Mouse (Mus musculus) midbrain, embryonic 10.5 days (tissue): ENCODE data around the gene Creb3l4. TPM values are rescaled to one million over a fixed set of nuclear protein-coding genes. Genes with fewer than 3 reads are reported as not detected.
"Not testable (repeated sequence)": the region's sequence is repeated elsewhere in the genome, so short reads cannot be mapped to it uniquely, and the experiment has no call there.

Source experiments
- DNase-seq: peaks from one replicate; pipeline ENCODE4 v3.0.0-alpha.2; 2017; ENCODE audit warnings: low spot score
- H3K27ac ChIP-seq: fragments of 300-500 bp; sonication (generic); replicated peaks from 2 replicates; pipeline ENCODE4 v1.5.1; 2016; ENCODE audit warnings: mild to moderate bottlenecking
- H3K27me3 ChIP-seq: fragments of 300-500 bp; sonication (generic); 2 replicates; pipeline ENCODE4 v1.6.1; 2016; ENCODE audit warnings: low read depth, mild to moderate bottlenecking; ENCODE audit not compliant: poor library complexity, severe bottlenecking
- H3K36me3 ChIP-seq: fragments of 300-500 bp; sonication (generic); 2 replicates; pipeline ENCODE4 v1.6.1; 2016; ENCODE audit warnings: mild to moderate bottlenecking, moderate library complexity
- H3K4me1 ChIP-seq: fragments of 300-500 bp; sonication (generic); 2 replicates; pipeline ENCODE4 v1.6.1; 2016
- H3K4me3 ChIP-seq: fragments of 300-500 bp; sonication (generic); 2 replicates; pipeline ENCODE4 v1.5.1; 2016; ENCODE audit warnings: mild to moderate bottlenecking, moderate library complexity
- H3K9me3 ChIP-seq: fragments of 300-500 bp; sonication (generic); replicated peaks from 2 replicates; pipeline ENCODE4 v1.6.1; 2016; ENCODE audit warnings: mild to moderate bottlenecking
- WGBS: fragments of 180-500 bp; shearing (Covaris S2); methylation state at CpG from one replicate; pipeline ENCODE4 v1.1.7; 2016; 5-methylcytosine and 5-hydroxymethylcytosine counted together
- polyA plus RNA-seq: library from polyadenylated mRNA; unstranded; fragments of >200 nt; fragmentation: Nextera tagmentation; extraction: Ambion mirVana; gene quantifications from 2 replicates; pipeline ENCODE4 v1.2.1, GENCODE M21; 2016

Gene Creb3l4
- polyA plus RNA-seq, 1 experiment from 2014 or later = 4.6 TPM

GRCm38 (mm10) chr3:90256731-90257530, 13.6 kb upstream of the Creb3l4 start:
- Histone ChIP-seq H3K27ac (no peak overlapping the region), H3K4me3 (no peak overlapping the region), H3K4me1 (peaks cover 22% of the 10 kb centered on the region), H3K9me3 (no peaks in the 10 kb centered on the region), H3K27me3 (no peaks in the 10 kb centered on the region), H3K36me3 (peaks cover 54% of the 10 kb centered on the region)
- 94% methylated on average over 19 of the region's 19 CpGs for WGBS
- DNase-seq = no peak

DNA sequence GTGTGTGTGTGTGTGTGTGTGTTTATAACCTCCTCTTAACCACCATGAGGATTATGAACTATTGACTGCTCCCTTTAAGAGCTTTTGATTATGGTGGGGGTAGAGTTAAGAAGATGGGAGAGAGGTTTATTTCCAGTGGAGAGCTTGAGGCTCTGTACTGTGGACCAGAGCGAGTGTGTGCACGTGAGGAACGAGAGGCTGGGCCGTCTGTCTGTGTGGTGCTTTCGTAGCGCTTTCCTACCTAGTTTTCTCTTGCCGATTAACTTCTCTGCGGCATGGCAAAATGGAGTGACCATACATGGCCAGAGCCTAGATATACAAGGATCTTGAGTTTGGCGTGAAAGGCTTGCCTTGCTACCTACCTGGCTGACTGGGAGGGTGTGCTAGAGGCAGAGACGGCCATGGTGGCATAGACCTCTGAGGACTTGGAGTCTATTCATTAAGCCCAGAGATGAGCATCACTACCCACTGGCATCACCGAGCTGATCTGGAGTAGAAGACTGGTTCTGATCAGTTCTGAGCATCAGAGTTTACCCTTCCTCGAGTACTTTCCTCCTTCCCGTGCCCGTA, 12.6 kb upstream of the Creb3l4 start:
- Histone ChIP-seq H3K9me3 (no peaks in the 10 kb centered on the region), H3K4me3 (peak overlapping the region; percentile 90; the same call in 1 of the 2 replicates), H3K27ac (no peak overlapping the region), H3K36me3 (peaks cover 54% of the 10 kb centered on the region), H3K4me1 (peaks cover 22% of the 10 kb centered on the region), H3K27me3 (no peaks in the 10 kb centered on the region)
- 93% methylated on average over 14 of the region's 14 CpGs for WGBS
- DNase-seq = no peak

DNA sequence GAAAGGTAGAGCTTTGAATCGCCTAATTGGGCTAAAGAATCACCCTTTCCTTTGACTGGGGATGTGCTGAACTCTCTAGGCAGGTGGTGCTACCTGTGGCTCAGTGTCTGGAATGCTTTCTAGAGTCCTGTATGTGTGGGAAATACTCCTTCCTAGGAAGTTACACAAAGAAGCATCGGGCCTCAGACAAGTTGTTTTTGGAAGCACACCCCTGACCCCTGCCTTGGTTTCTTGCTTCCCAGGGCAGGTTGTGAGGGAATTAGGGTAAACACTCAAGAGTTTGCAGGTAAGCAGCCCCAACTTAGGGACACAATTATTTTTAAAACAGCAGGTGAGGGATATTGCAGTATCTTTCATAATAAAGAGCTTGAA, 11.9 kb upstream of the Creb3l4 start:
- WGBS = 26% methylated on average over 2 of the region's 2 CpGs
- Histone ChIP-seq H3K9me3 (no peaks in the 10 kb centered on the region), H3K36me3 (peaks cover 54% of the 10 kb centered on the region), H3K4me1 (peaks cover 22% of the 10 kb centered on the region), H3K27ac (peak overlapping the region; percentile 91), H3K27me3 (no peaks in the 10 kb centered on the region), H3K4me3 (peak overlapping the region; percentile 90)
- DNase-seq = no peak

DNA sequence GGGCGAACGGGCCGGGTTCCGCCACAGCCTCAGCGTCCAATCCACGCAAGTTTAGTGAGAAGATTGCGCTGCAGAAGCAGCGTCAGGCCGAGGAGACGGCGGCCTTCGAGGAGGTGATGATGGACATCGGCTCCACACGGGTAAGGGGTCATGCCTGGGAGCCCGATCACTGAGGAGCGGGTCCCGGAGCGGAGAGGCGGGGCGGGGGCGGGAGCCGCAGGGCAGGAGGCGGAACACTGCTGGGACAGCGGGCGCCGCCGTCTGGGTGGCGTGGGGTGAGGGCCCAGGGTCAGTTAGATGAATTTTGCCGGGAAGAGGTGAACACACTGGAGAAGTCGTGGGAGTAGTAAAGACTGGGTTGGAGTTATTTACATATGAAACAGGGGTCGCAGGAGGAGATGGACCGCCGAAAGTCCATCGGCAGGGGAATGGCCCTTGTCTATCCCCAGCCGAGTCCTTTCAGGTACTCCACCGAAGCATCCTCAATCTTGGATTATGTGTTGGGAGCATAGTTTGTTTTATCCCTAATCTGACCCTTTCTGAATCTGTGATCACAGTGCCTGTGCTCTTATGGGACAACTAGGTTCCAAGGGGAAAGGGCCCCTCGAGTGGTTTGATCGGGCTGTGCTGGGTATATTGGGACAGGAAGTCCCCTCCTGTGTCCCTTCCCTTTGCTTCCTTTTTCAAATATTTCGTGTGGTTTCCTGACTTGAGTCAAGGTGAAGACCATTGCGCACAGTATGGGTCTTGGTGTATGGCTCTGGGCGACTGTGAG, 11.3 kb upstream of the Creb3l4 start:
- Histone ChIP-seq H3K9me3 (no peaks in the 10 kb centered on the region), H3K4me3 (peak overlapping the region; percentile 90), H3K36me3 (peaks cover 54% of the 10 kb centered on the region), H3K27me3 (no peaks in the 10 kb centered on the region), H3K27ac (peak overlapping the region; percentile 91), H3K4me1 (peaks cover 22% of the 10 kb centered on the region)
- WGBS = 1% methylated on average over 41 of the region's 41 CpGs
- no peak for DNase-seq

DNA sequence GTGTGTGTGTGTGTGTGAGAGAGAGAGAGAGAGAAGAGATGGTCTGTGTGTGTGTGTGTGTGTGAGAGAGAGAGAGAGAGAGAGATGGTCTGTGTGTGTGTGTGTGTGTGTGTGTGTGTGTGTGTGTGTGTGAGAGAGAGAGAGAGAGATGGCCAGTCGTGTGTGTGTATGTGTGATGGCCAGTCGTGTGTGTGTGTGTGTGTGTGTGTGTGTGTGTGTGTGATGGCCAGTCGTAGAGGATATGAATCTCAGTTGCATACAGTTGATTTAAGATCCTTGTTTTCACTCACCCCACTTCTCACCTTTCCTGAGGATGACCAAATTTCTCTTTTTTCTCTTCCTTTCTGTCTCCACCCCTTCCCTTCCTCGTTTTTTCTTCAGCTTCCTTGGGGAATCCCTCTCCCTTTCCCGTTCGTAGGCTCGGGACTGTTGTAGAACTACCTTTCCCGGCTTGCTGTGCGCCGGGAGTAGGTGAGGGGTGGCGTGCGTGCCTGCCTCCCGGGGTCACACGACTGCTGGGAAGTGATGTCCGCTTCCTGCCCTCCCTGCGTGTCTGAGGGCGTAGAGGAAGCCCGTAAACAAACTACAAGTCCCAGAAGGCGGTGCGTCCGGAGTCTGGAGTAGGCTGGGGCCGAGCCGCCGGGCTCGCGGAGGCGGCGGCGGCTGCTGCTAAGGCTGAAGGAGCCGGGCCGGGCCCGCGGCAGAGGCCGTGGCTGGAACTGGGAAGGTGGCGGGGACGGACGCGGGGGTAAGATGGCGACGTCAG, 10.5 kb upstream of the Creb3l4 start, which contains the start of gene Crtc2:
Gene Crtc2, plus strand, starts transcription at position 511 of the 766 bp plus-strand sequence.
- peaks cover 50% of the 10 kb centered on the region for H3K36me3 ChIP-seq

GRCm38 (mm10) chr3:90253174-90253573, 9.9 kb upstream of the Creb3l4 start:
- peaks cover 43% of the 10 kb centered on the region for H3K36me3 ChIP-seq
- peak overlapping the region; percentile 90 for H3K4me3 ChIP-seq
- H3K4me1 ChIP-seq = peaks cover 36% of the 10 kb centered on the region
- H3K9me3 ChIP-seq, DNase-seq, H3K27me3 ChIP-seq, H3K27ac ChIP-seq: not testable (repeated sequence)
- WGBS = 88% methylated on average over 1 of the region's 1 CpGs

More for the DNA sequence above, 10.5 kb upstream of the Creb3l4 start, which contains the start of gene Crtc2:
- WGBS = 3% methylated on average over 40 of the region's 40 CpGs
- Histone ChIP-seq H3K9me3 (no peaks in the 10 kb centered on the region), H3K27ac (peak within 1 kb of the TSS; percentile 91), H3K27me3 (no peaks in the 10 kb centered on the region), H3K4me1 (peaks cover 30% of the 10 kb centered on the region), H3K4me3 (peak within 1 kb of the TSS; percentile 90)
- DNase-seq = peak; percentile 96

GRCm38 (mm10) chr3:90252659-90253058, 9.3 kb upstream of the Creb3l4 start:
- WGBS = 89% methylated on average over 2 of the region's 2 CpGs
- H3K36me3 ChIP-seq = peaks cover 38% of the 10 kb centered on the region
- not testable (repeated sequence) for H3K9me3 ChIP-seq, H3K27me3 ChIP-seq, H3K27ac ChIP-seq, DNase-seq, H3K4me3 ChIP-seq
- peaks cover 39% of the 10 kb centered on the region for H3K4me1 ChIP-seq

- not testable (repeated sequence) for H3K27ac ChIP-seq, H3K4me3 ChIP-seq, H3K9me3 ChIP-seq, H3K27me3 ChIP-seq, DNase-seq
- peaks cover 29% of the 10 kb centered on the region for H3K36me3 ChIP-seq
- peaks cover 43% of the 10 kb centered on the region for H3K4me1 ChIP-seq
- 93% methylated on average over 9 of the region's 12 CpGs for WGBS
Observed at GRCm38 (mm10) chr3:90251731-90252226, 8.5 kb upstream of the Creb3l4 start.

DNA sequence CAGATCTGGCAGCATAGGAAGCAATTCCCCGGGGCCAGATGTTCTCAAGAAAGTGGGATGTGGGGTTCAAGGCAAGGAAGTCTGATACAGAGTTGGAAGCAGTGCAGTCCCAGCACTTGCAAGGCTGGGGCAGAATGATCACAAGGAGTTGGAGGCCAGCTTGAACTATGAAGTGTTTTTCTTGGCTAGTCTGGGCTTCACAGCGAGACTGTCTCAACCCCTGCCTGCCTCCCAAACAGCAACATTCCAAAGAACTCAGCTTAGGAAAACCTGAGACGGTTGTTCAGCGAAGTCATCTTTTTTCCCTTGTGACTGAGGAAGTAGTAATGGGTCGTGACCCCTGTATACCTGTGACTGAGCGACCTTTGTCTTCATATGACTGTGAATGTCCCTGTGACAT, 7.5 kb upstream of the Creb3l4 start:
- H3K36me3 ChIP-seq = peaks cover 27% of the 10 kb centered on the region

DNA sequence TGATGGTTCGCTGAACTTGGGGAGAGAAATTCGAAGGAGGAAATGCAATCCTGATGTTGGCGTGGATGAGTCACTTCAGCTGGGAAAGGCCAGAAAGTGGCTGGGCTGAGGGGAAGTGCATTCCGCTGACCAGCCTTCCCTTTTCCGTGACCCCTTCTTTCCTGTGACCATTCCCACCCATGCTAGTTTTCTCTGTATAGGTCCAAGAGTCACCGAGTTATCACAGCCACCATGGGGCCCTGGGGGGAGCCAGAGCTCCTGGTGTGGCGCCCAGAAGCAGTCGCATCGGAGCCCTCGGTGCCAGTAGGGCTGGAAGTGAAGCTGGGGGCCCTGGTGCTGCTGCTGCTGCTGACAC, 5.4 kb upstream of the Creb3l4 start:
- H3K27ac ChIP-seq = peak overlapping the region; percentile 92
- no peaks in the 10 kb centered on the region for H3K27me3 ChIP-seq
- 12% methylated on average over 10 of the region's 10 CpGs for WGBS
- peaks cover 27% of the 10 kb centered on the region for H3K36me3 ChIP-seq
- H3K4me3 ChIP-seq = peak overlapping the region; percentile 72
- H3K9me3 ChIP-seq = no peaks in the 10 kb centered on the region
- H3K4me1 ChIP-seq = peaks cover 30% of the 10 kb centered on the region
- DNase-seq = no peak

More for the DNA sequence above, 7.5 kb upstream of the Creb3l4 start:
- Histone ChIP-seq H3K27ac (no peak overlapping the region), H3K9me3 (no peaks in the 10 kb centered on the region), H3K4me3 (no peak overlapping the region), H3K4me1 (peaks cover 38% of the 10 kb centered on the region), H3K27me3 (no peaks in the 10 kb centered on the region)
- WGBS = 92% methylated on average over 6 of the region's 6 CpGs
- no peak for DNase-seq

DNA sequence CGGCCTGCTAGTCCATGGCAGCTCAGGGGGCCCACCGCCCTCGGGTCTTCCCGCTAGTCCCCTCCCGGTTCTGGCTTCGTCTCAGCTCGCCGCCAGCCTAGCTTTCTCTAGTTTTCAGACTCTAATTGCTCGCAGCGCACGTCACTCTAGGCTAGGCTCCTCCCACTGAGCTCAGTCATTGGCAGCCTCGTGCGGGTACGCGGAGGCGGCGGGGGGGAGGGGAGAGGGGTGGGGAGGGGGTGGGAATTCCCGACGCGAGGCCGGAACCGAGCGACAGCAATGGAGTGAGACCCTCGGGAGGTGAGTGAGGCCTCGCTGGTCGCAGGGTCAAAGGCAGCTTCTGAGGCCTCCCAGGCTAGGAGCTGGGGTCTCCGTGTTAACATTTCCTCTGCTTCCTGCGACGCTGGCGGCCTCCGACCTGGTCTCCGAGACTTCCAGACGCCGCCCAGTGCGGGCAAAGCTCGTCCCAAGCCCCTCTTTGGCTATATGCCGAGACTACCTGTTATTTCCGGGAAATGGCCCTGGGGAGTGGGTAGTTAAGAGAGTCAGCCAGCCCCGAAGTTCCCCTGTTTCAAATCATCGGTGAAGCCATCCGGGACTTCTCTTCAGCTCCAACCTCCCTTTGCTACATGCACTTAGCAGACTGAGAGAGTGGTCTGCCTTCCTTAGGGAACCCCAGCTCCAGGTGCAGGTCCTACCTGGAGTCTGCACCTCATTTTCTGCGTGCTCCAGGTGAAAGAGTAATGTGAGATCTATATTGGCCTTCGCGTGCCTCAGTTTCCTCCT, 4.8 kb upstream of the Creb3l4 start, which contains the start of gene Slc39a1:
Gene Slc39a1, plus strand, starts transcription at position 213 of the 786 bp plus-strand sequence.
- DNase-seq = peak; percentile 96
- Histone ChIP-seq H3K9me3 (no peaks in the 10 kb centered on the region), H3K36me3 (peaks cover 27% of the 10 kb centered on the region), H3K27ac (peak within 1 kb of the TSS; percentile 92), H3K4me3 (peak within 1 kb of the TSS; percentile 72), H3K4me1 (peaks cover 30% of the 10 kb centered on the region), H3K27me3 (no peaks in the 10 kb centered on the region)
- WGBS = under 1% methylated on average over 44 of the region's 44 CpGs
